Mouse (Mus musculus): ENCODE measurements around the gene Vtn. TPM values are rescaled to one million over a fixed set of nuclear protein-coding genes. Genes with fewer than 3 reads are reported as not detected.

Vtn gene
- polyA plus RNA-seq (2012; rRNA removed), result 2.6 and 3.0 TPM in 2 replicates

DNA sequence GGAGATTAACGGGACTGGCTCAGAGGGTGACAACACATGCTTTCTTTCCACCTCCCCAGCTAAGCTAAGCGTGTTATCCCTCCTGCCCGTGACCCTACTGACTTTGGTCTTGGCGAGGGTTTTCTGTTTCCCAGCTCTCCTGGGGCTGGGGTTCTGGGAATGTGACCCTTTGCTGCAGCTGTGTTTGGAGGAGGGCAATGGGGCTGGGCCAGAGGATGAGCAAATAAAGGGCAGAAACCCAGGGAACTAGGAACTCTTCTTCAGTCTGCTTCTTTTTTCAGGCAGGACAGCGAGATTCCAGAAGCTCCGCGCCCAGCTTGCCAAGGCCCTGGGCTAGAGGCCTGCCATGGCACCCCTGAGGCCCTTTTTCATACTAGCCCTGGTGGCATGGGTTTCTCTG, at the start of gene Vtn:
Gene Vtn, plus strand, starts transcription at position 88 of the 400 bp plus-strand sequence.
- TF ChIP-seq CTCF (IDR thresholded peaks at IDR 0.05; ENCODE audit: extremely low read depth, insufficient read depth, insufficient read length, insufficient replicate concordance) (no peak), POLR2A (IDR thresholded peaks at IDR 0.05; ENCODE audit: low read depth, low read length) (no peak)
- Histone ChIP-seq H3K27me3 (ENCODE audit: control insufficient read depth, insufficient read depth, low read length) (peaks cover 7% of the 10 kb centered on the region), H3K27ac (ENCODE audit: insufficient read depth, low read length) (no peak within 1 kb of the TSS), H3K4me3 (ENCODE audit: extremely low read depth, insufficient read depth, insufficient read length) (peak within 1 kb of the TSS; percentile 61; the same call in 1 of the 2 replicates), H3K36me3 (ENCODE audit: control insufficient read depth, insufficient read depth, low read length) (no peaks in the 10 kb centered on the region), H3K4me1 (ENCODE audit: control insufficient read depth, insufficient read depth, insufficient read length) (peaks cover 7% of the 10 kb centered on the region)
- no peak for DNase-seq (ENCODE audit: low read depth in 1 of 2, low spot score in 2 of 2)
- WGBS, result 72% methylated on average over 7 of the region's 7 CpGs

DNA sequence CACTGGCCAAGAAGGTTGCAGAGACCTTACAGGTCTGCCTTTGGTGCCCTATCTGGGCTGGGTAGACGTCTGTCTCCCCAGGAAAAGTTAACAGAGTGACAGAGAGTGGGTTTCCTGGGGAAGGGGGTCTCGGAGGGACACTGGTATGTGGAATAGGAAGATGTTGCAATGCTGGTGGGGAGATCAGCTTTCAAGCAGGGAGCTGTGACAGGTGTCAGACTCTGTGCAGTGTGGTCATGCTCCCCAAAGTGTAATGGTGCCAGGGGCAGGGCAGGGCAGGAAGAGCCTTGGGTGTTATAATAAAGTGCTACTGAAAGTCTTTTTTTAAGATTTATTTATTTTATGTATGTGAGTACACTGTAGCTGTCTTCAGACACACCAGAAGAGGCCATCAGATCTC, 48.6 kb upstream of the Vtn start:
- 30% methylated on average over 2 of the region's 2 CpGs for WGBS

DNA sequence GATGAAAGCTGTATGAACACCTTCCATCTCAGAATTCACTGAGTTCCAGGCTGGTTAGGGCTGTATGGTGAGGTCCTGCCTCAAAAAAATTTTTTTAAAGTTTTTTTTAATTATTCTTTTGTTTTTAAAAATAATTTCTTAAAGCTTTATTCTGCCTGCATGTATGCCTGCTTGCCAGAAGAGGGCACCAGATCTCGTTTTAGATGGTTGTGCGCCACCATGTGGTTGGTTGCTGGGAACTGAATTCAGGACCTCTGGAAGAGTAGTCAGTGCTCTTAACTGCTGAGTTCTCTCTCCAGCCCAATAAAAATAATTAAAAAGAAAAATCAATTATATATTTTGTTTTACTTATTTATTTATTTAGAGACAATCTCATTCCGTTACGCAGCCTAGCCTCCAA, 45.2 kb upstream of the Vtn start:
- Histone ChIP-seq H3K27ac (ENCODE audit: insufficient read depth, low read length) (no peak overlapping the region), H3K4me3 (ENCODE audit: extremely low read depth, insufficient read depth, insufficient read length) (no peak overlapping the region), H3K36me3 (ENCODE audit: control insufficient read depth, insufficient read depth, low read length) (no peaks in the 10 kb centered on the region), H3K4me1 (ENCODE audit: control insufficient read depth, insufficient read depth, insufficient read length) (no peaks in the 10 kb centered on the region), H3K27me3 (ENCODE audit: control insufficient read depth, insufficient read depth, low read length) (no peaks in the 10 kb centered on the region)
- no peak for TF ChIP-seq POLR2A (IDR thresholded peaks at IDR 0.05; ENCODE audit: low read depth, low read length)
- TF ChIP-seq CTCF (IDR thresholded peaks at IDR 0.05; ENCODE audit: extremely low read depth, insufficient read depth, insufficient read length, insufficient replicate concordance), result peak; percentile 78; the same call in 1 of the 2 replicates
- WGBS, result 31% methylated on average over 4 of the region's 4 CpGs
- peak; percentile 61 for DNase-seq (ENCODE audit: low read depth in 1 of 2, low spot score in 2 of 2)

More for the DNA sequence above, 48.6 kb upstream of the Vtn start:
- TF ChIP-seq POLR2A (IDR thresholded peaks at IDR 0.05; ENCODE audit: low read depth, low read length) (no peak), CTCF (IDR thresholded peaks at IDR 0.05; ENCODE audit: extremely low read depth, insufficient read depth, insufficient read length, insufficient replicate concordance) (no peak)
- no peaks in the 10 kb centered on the region for H3K27me3 ChIP-seq (ENCODE audit: control insufficient read depth, insufficient read depth, low read length)
- no peak for DNase-seq (ENCODE audit: low read depth in 1 of 2, low spot score in 2 of 2)
- H3K36me3 ChIP-seq (ENCODE audit: control insufficient read depth, insufficient read depth, low read length), result no peaks in the 10 kb centered on the region
- no peak overlapping the region for H3K27ac ChIP-seq (ENCODE audit: insufficient read depth, low read length)
- H3K4me3 ChIP-seq (ENCODE audit: extremely low read depth, insufficient read depth, insufficient read length), result no peak overlapping the region
- no peaks in the 10 kb centered on the region for H3K4me1 ChIP-seq (ENCODE audit: control insufficient read depth, insufficient read depth, insufficient read length)

DNA sequence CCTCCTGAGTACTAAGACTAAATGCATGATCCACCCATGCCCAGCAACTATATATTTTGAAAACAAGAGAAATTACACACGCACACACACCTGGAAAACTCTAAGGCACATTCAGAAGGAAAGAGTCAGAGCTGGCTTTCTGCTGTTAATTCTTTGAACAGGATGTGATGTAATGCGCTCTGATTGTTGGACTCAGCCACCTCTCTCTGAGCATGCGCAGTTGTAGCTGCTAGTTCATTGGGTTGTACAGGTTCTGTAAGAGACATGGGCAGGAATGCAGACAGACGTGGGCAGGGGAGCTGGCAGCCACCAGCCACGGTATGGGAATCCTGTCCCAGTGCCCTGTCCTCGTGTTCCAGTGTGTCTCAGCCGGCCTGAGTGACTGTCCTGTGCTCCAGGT, 44.6 kb upstream of the Vtn start:
- Histone ChIP-seq H3K4me3 (ENCODE audit: extremely low read depth, insufficient read depth, insufficient read length) (no peak overlapping the region), H3K27ac (ENCODE audit: insufficient read depth, low read length) (no peak overlapping the region), H3K27me3 (ENCODE audit: control insufficient read depth, insufficient read depth, low read length) (no peaks in the 10 kb centered on the region), H3K4me1 (ENCODE audit: control insufficient read depth, insufficient read depth, insufficient read length) (no peaks in the 10 kb centered on the region), H3K36me3 (ENCODE audit: control insufficient read depth, insufficient read depth, low read length) (no peaks in the 10 kb centered on the region)
- no peak for DNase-seq (ENCODE audit: low read depth in 1 of 2, low spot score in 2 of 2)
- no peak for TF ChIP-seq POLR2A (IDR thresholded peaks at IDR 0.05; ENCODE audit: low read depth, low read length)
- TF ChIP-seq CTCF (IDR thresholded peaks at IDR 0.05; ENCODE audit: extremely low read depth, insufficient read depth, insufficient read length, insufficient replicate concordance), result no peak
- 66% methylated on average over 7 of the region's 7 CpGs for WGBS

DNA sequence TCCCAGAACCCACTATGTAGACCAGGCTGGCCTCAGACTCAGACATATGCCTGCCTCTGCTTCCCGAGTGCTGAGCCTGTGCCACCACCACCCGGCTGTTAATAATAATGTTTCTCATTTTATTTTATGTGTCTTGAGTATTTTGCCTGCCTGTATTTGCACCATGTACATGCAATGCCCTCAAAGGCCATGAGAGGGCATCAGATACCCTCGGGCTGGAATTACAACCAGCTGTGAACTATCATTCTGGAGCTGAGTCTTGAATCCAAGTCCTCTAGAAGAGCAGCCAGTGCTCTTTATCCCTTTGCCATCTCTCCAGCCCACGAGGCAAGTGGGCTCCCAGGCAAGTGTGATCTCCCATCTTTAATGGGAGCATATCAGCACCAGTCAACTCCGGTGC, 43.6 kb upstream of the Vtn start:
- peak in 1 of 2 experiments; percentile 15 for DNase-seq (ENCODE audit: low read depth in 1 of 2, low spot score in 2 of 2)
- H3K4me1 ChIP-seq (ENCODE audit: control insufficient read depth, insufficient read depth, insufficient read length), result no peaks in the 10 kb centered on the region
- 28% methylated on average over 5 of the region's 5 CpGs for WGBS
- H3K4me3 ChIP-seq (ENCODE audit: extremely low read depth, insufficient read depth, insufficient read length), result no peak overlapping the region
- TF ChIP-seq CTCF (IDR thresholded peaks at IDR 0.05; ENCODE audit: extremely low read depth, insufficient read depth, insufficient read length, insufficient replicate concordance), result peak; percentile 27; the same call in 1 of the 2 replicates
- no peak for TF ChIP-seq POLR2A (IDR thresholded peaks at IDR 0.05; ENCODE audit: low read depth, low read length)
- no peak overlapping the region for H3K27ac ChIP-seq (ENCODE audit: insufficient read depth, low read length)
- no peaks in the 10 kb centered on the region for H3K27me3 ChIP-seq (ENCODE audit: control insufficient read depth, insufficient read depth, low read length)
- no peaks in the 10 kb centered on the region for H3K36me3 ChIP-seq (ENCODE audit: control insufficient read depth, insufficient read depth, low read length)

DNA sequence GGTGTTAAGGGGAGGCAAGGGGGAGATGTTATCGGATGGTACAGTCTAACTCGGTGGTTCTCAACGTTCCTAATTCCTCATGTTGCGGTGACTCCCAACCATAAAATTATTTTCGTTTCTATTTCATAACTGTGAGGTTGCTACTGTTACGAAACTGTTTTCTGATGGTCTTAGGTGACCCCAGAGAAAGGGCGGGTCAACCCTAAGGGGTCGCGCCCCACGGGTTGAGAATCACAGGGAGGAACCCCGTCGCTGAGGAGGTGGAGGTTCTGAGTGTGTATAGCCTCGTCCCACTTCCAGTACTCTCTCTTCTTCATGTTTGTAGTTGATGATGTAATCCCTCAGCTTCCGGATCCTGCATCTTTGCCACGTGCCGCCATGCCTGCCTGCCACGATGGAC, 40.2 kb upstream of the Vtn start:
- H3K36me3 ChIP-seq (ENCODE audit: control insufficient read depth, insufficient read depth, low read length), result no peaks in the 10 kb centered on the region
- no peak overlapping the region for H3K4me3 ChIP-seq (ENCODE audit: extremely low read depth, insufficient read depth, insufficient read length)
- no peak overlapping the region for H3K27ac ChIP-seq (ENCODE audit: insufficient read depth, low read length)
- no peak for DNase-seq (ENCODE audit: low read depth in 1 of 2, low spot score in 2 of 2)
- H3K27me3 ChIP-seq (ENCODE audit: control insufficient read depth, insufficient read depth, low read length), result no peaks in the 10 kb centered on the region
- TF ChIP-seq CTCF (IDR thresholded peaks at IDR 0.05; ENCODE audit: extremely low read depth, insufficient read depth, insufficient read length, insufficient replicate concordance) (no peak), POLR2A (IDR thresholded peaks at IDR 0.05; ENCODE audit: low read depth, low read length) (no peak)
- no peaks in the 10 kb centered on the region for H3K4me1 ChIP-seq (ENCODE audit: control insufficient read depth, insufficient read depth, insufficient read length)
- WGBS, result 82% methylated on average over 17 of the region's 17 CpGs

DNA sequence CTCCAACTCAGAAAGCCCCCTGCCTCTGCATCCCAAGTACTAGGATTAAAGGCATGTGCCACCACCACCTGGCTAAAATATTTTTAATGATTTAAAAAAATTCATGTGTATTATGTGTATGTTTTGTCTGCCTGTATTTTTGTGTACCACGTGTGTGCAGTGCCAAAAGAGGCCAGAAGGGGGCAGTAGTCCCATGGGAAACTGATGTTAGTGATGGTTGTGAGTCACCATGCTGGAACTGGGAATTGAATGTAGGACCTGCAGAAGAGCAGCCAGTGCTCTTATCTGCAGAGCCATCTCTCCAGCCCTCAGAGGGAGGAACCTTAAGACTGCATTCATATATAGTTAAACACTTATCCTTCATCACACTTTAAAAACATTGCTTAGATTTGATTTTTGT, 37.0 kb upstream of the Vtn start:
- Histone ChIP-seq H3K4me1 (ENCODE audit: control insufficient read depth, insufficient read depth, insufficient read length) (peaks cover 3% of the 10 kb centered on the region; the same call in 1 of the 2 replicates), H3K27me3 (ENCODE audit: control insufficient read depth, insufficient read depth, low read length) (no peaks in the 10 kb centered on the region), H3K36me3 (ENCODE audit: control insufficient read depth, insufficient read depth, low read length) (no peaks in the 10 kb centered on the region), H3K4me3 (ENCODE audit: extremely low read depth, insufficient read depth, insufficient read length) (no peak overlapping the region), H3K27ac (ENCODE audit: insufficient read depth, low read length) (no peak overlapping the region)
- TF ChIP-seq CTCF (IDR thresholded peaks at IDR 0.05; ENCODE audit: extremely low read depth, insufficient read depth, insufficient read length, insufficient replicate concordance) (no peak), POLR2A (IDR thresholded peaks at IDR 0.05; ENCODE audit: low read depth, low read length) (no peak)
- DNase-seq (ENCODE audit: low read depth in 1 of 2, low spot score in 2 of 2), result no peak
- 62% methylated on average over 1 of the region's 1 CpGs for WGBS

Data from spleen, adult 2 months (tissue).